Mouse (Mus musculus): ENCODE measurements around the gene Gm42669. TPM values are rescaled to one million over a fixed set of nuclear protein-coding genes. Genes with fewer than 3 reads are reported as not detected.

Gene Gm42669
- polyA plus RNA-seq (2014; fragmentation: Nextera tagmentation; extraction: Ambion mirVana), result 0.23 and 0.40 TPM in 2 replicates

DNA sequence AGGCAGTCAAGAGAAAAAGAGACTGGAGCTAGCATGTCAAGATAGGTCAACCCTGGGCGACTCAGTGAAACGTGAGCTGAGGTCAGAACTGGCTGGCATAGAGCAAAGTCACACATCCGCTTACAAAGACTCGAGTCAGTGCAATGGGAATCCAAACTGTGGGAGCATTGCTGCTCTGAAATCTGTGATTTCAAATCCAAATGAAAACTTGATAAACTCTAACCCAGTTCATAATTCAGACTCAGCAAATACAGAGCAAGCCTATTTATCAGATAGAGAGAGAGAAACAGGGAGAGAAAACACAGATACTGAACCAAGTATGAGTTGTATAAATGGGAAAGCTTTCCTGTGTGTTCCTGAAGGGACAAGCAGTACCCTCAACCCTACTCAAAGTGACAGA, at the start of gene Gm42669:
TSS of gene Gm42669 (plus strand) at position 301 of the 400 bp plus-strand sequence.
- no peaks in the 10 kb centered on the region for H3K9me3 ChIP-seq (replicated peaks; ENCODE audit: control insufficient read depth, low read length)
- WGBS (ENCODE audit: insufficient replicate concordance), result 66% methylated on average over 4 of the region's 4 CpGs
- no peaks in the 10 kb centered on the region for H3K27me3 ChIP-seq (ENCODE audit: control insufficient read depth, insufficient read depth, low read length)
- no peak within 1 kb of the TSS for H3K4me3 ChIP-seq (ENCODE audit: low read depth, low read length)
- no peaks in the 10 kb centered on the region for H3K4me1 ChIP-seq (ENCODE audit: control insufficient read depth, insufficient read depth, low read length)
- H3K27ac ChIP-seq (ENCODE audit: low read depth, low read length), result no peak within 1 kb of the TSS
- no peak within 1 kb of the TSS for H3K9ac ChIP-seq (ENCODE audit: low read depth, low read length)
- no peaks in the 10 kb centered on the region for H3K36me3 ChIP-seq (ENCODE audit: control insufficient read depth, insufficient read depth, low read length)
- H3K4me2 ChIP-seq, result no peak within 1 kb of the TSS
- no peak for ATAC-seq (replicated peaks; ENCODE audit: insufficient number of reproducible peaks, low FRiP score, low TSS enrichment)

- H3K4me2 ChIP-seq, result no peak overlapping the region
- no peak overlapping the region for H3K9ac ChIP-seq (ENCODE audit: low read depth, low read length)
- 80% methylated on average over 4 of the region's 4 CpGs for WGBS (ENCODE audit: insufficient replicate concordance)
- H3K36me3 ChIP-seq (ENCODE audit: control insufficient read depth, insufficient read depth, low read length), result no peaks in the 10 kb centered on the region
- no peak overlapping the region for H3K27ac ChIP-seq (ENCODE audit: low read depth, low read length)
- no peak overlapping the region for H3K4me3 ChIP-seq (ENCODE audit: low read depth, low read length)
- H3K9me3 ChIP-seq (replicated peaks; ENCODE audit: control insufficient read depth, low read length), result no peaks in the 10 kb centered on the region
- H3K4me1 ChIP-seq (ENCODE audit: control insufficient read depth, insufficient read depth, low read length), result peaks cover 9% of the 10 kb centered on the region; the same call in 1 of the 2 replicates
- H3K27me3 ChIP-seq (ENCODE audit: control insufficient read depth, insufficient read depth, low read length), result no peaks in the 10 kb centered on the region
- no peak for ATAC-seq (replicated peaks; ENCODE audit: insufficient number of reproducible peaks, low FRiP score, low TSS enrichment)
These were observed 45.0 kb upstream of the Gm42669 start for GRCm38 (mm10) chr5:107462147-107463076.

DNA sequence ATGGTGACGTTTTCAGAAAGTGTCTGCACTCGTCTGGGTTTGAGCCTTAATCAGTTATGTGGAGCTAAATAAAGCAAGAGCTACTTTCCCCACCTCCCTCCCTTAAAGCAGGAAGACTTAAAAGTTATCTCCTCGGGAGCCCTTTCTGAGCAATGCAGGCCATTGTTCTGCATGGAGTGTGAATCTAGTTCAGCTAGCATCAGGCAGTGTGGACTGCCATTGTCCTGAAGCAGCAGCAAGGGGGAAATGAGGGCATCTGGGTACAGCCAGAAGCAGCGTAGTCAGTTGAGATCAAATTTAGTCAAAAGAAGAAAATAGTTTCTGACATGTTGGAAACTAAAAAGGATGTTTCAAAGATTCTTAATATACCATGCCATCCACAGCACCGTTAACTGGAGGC, 40.9 kb upstream of the Gm42669 start:
- no peaks in the 10 kb centered on the region for H3K27me3 ChIP-seq (ENCODE audit: control insufficient read depth, insufficient read depth, low read length)
- ATAC-seq (replicated peaks; ENCODE audit: insufficient number of reproducible peaks, low FRiP score, low TSS enrichment), result no peak
- peaks cover 9% of the 10 kb centered on the region; the same call in 1 of the 2 replicates for H3K4me1 ChIP-seq (ENCODE audit: control insufficient read depth, insufficient read depth, low read length)
- no peaks in the 10 kb centered on the region for H3K9me3 ChIP-seq (replicated peaks; ENCODE audit: control insufficient read depth, low read length)
- peak overlapping the region; percentile 36 for H3K27ac ChIP-seq (ENCODE audit: low read depth, low read length)
- no peak overlapping the region for H3K4me3 ChIP-seq (ENCODE audit: low read depth, low read length)
- no peak overlapping the region for H3K4me2 ChIP-seq
- WGBS (ENCODE audit: insufficient replicate concordance), result 33% methylated on average over 5 of the region's 5 CpGs
- no peak overlapping the region for H3K9ac ChIP-seq (ENCODE audit: low read depth, low read length)
- no peaks in the 10 kb centered on the region for H3K36me3 ChIP-seq (ENCODE audit: control insufficient read depth, insufficient read depth, low read length)

DNA sequence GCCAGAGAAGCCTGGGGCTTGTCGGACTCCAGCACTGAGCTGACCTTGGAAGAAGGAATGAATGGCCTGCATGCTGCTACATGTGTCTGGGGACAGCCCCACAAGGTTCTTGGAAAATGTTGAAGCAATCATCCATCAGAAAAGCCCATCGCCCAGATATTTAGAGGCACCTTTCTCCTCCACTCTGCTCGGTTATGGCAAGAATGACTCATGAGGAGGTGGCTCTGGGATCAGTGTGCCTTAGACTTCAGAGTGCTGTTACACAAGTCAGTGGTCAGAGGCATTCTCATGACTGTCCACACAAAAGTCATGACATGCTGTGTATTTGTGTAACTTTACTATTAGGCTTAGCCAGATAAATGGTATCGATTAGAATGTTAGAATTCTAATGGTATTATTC, 40.3 kb upstream of the Gm42669 start:
- Histone ChIP-seq H3K36me3 (ENCODE audit: control insufficient read depth, insufficient read depth, low read length) (no peaks in the 10 kb centered on the region), H3K9me3 (replicated peaks; ENCODE audit: control insufficient read depth, low read length) (no peaks in the 10 kb centered on the region), H3K4me1 (ENCODE audit: control insufficient read depth, insufficient read depth, low read length) (peaks cover 9% of the 10 kb centered on the region; the same call in 1 of the 2 replicates), H3K27me3 (ENCODE audit: control insufficient read depth, insufficient read depth, low read length) (no peaks in the 10 kb centered on the region), H3K27ac (ENCODE audit: low read depth, low read length) (peak overlapping the region; percentile 36; the same call in 1 of the 2 replicates), H3K4me2 (no peak overlapping the region), H3K9ac (ENCODE audit: low read depth, low read length) (no peak overlapping the region), H3K4me3 (ENCODE audit: low read depth, low read length) (no peak overlapping the region)
- ATAC-seq (replicated peaks; ENCODE audit: insufficient number of reproducible peaks, low FRiP score, low TSS enrichment), result no peak
- WGBS (ENCODE audit: insufficient replicate concordance), result 61% methylated on average over 4 of the region's 4 CpGs

DNA sequence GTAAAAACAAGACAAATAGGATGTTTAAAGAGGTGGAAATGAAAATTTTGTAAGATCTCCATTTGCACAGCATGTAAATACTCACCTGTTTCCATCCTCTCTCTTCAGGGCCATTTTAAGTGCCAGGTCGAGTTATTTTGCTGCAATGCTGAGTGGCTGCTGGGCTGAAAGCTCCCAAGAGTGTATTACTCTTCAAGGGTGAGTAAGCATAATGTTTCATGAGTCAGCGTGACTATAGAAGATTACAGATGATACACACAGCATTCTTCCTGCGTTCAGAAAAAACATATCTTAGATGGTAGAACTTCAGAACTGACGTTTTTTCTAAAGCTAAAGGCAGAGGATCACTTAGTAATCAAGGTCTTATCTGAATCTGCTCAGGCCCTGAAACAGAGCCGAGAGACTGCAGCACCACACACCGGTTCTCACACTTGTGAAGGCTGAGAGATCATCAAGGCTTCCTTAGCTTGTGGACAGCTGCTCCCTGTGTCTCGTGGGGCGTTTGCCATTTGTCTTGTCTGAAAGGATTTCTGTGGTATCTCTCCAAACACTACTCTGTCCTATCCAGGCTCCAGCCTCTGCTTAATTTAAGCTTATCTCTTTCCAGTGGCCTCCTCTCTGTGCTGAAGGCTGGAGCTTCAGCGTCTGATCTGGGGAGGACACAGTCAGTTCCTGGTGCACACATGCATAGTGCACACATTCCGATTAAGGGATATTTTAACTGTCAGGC, 36.7 kb upstream of the Gm42669 start:
- Histone ChIP-seq H3K9me3 (replicated peaks; ENCODE audit: control insufficient read depth, low read length) (no peaks in the 10 kb centered on the region), H3K4me1 (ENCODE audit: control insufficient read depth, insufficient read depth, low read length) (peaks cover 9% of the 10 kb centered on the region; the same call in 1 of the 2 replicates), H3K4me3 (ENCODE audit: low read depth, low read length) (no peak overlapping the region), H3K27me3 (ENCODE audit: control insufficient read depth, insufficient read depth, low read length) (no peaks in the 10 kb centered on the region), H3K27ac (ENCODE audit: low read depth, low read length) (peak overlapping the region; percentile 35), H3K9ac (ENCODE audit: low read depth, low read length) (no peak overlapping the region), H3K36me3 (ENCODE audit: control insufficient read depth, insufficient read depth, low read length) (no peaks in the 10 kb centered on the region), H3K4me2 (no peak overlapping the region)
- 31% methylated on average over 10 of the region's 10 CpGs for WGBS (ENCODE audit: insufficient replicate concordance)
- peak; percentile 78 for ATAC-seq (replicated peaks; ENCODE audit: insufficient number of reproducible peaks, low FRiP score, low TSS enrichment)

DNA sequence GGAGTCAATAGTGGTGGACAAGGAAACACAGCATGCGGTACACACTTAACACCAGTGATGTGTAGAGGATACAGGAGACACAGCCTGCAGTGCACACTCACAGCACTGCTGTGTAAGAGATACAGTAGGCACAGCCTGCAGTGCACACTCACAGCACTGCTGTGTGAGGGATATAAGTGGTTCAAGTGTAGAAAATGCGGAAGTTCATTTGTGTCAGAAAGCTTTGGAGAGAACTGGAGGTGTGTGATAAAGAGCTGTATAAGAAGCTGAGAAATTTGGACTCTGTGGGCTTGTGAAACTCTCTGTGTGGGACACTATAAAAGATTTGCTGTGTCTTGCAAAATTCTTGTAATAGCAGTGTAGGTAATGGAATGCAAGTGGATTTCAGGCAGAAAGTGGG, 27.2 kb upstream of the Gm42669 start:
- H3K9ac ChIP-seq (ENCODE audit: low read depth, low read length), result no peak overlapping the region
- WGBS (ENCODE audit: insufficient replicate concordance), result 80% methylated on average over 2 of the region's 2 CpGs
- ATAC-seq (replicated peaks; ENCODE audit: insufficient number of reproducible peaks, low FRiP score, low TSS enrichment), result no peak
- H3K36me3 ChIP-seq (ENCODE audit: control insufficient read depth, insufficient read depth, low read length), result no peaks in the 10 kb centered on the region
- no peaks in the 10 kb centered on the region for H3K9me3 ChIP-seq (replicated peaks; ENCODE audit: control insufficient read depth, low read length)
- no peaks in the 10 kb centered on the region for H3K4me1 ChIP-seq (ENCODE audit: control insufficient read depth, insufficient read depth, low read length)
- no peak overlapping the region for H3K4me2 ChIP-seq
- no peak overlapping the region for H3K4me3 ChIP-seq (ENCODE audit: low read depth, low read length)
- H3K27me3 ChIP-seq (ENCODE audit: control insufficient read depth, insufficient read depth, low read length), result no peaks in the 10 kb centered on the region
- no peak overlapping the region for H3K27ac ChIP-seq (ENCODE audit: low read depth, low read length)

DNA sequence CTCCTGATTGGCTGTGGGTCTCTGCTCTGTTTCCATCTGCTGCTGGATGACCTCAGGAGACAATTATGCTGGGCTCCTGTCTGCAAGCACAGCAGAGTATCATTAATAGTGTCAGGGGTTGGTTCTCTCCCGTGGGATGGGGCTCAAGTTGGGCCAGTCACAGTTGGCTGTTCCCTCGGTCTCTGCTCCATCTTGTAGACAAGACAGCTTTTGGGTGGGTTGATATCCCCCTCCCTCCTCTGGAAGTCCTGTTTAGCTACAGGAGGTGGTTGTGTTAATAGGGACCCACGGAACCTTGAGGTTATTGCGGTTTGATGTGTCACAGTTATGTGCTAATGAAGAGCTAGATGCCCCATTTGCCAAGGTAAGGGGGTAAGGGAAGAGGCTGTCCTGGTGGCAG, 18.4 kb upstream of the Gm42669 start:
- Histone ChIP-seq H3K4me3 (ENCODE audit: low read depth, low read length) (no peak overlapping the region), H3K4me2 (no peak overlapping the region; the same call in 1 of the 2 replicates), H3K4me1 (ENCODE audit: control insufficient read depth, insufficient read depth, low read length) (no peaks in the 10 kb centered on the region), H3K27ac (ENCODE audit: low read depth, low read length) (no peak overlapping the region), H3K9me3 (replicated peaks; ENCODE audit: control insufficient read depth, low read length) (no peaks in the 10 kb centered on the region), H3K36me3 (ENCODE audit: control insufficient read depth, insufficient read depth, low read length) (no peaks in the 10 kb centered on the region), H3K9ac (ENCODE audit: low read depth, low read length) (no peak overlapping the region), H3K27me3 (ENCODE audit: control insufficient read depth, insufficient read depth, low read length) (no peaks in the 10 kb centered on the region)
- WGBS (ENCODE audit: insufficient replicate concordance), result 61% methylated on average over 4 of the region's 4 CpGs
- no peak for ATAC-seq (replicated peaks; ENCODE audit: insufficient number of reproducible peaks, low FRiP score, low TSS enrichment)

DNA sequence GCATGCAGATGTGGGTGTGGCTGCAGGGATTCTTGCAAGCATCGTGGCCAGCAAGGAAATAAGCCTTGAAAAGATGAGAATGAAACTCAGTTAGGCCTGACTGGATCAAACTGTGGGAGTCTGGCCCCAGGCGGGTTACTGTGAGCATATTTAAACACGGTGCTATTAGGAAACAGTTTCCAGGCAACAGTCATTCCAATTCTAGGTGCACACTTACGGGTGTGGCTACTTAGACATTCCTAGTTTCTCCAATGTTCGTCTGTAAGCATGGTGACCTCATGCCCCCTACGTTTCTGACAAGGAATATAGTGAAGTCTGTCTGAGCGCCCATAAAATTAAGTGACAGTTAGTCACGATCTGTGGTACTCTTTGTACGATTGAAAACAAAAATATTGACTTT, 16.4 kb upstream of the Gm42669 start:
- WGBS (ENCODE audit: insufficient replicate concordance), result 77% methylated on average over 9 of the region's 9 CpGs
- Histone ChIP-seq H3K4me1 (ENCODE audit: control insufficient read depth, insufficient read depth, low read length) (no peaks in the 10 kb centered on the region), H3K4me2 (no peak overlapping the region), H3K4me3 (ENCODE audit: low read depth, low read length) (no peak overlapping the region), H3K9me3 (replicated peaks; ENCODE audit: control insufficient read depth, low read length) (0 out of 2 replicates have a peak, but pooled peaks cover 3% of the 10 kb centered on the region), H3K36me3 (ENCODE audit: control insufficient read depth, insufficient read depth, low read length) (no peaks in the 10 kb centered on the region), H3K27ac (ENCODE audit: low read depth, low read length) (no peak overlapping the region), H3K9ac (ENCODE audit: low read depth, low read length) (no peak overlapping the region), H3K27me3 (ENCODE audit: control insufficient read depth, insufficient read depth, low read length) (no peaks in the 10 kb centered on the region)
- no peak for ATAC-seq (replicated peaks; ENCODE audit: insufficient number of reproducible peaks, low FRiP score, low TSS enrichment)
